In genomic region chr2:116062251-116062651, GRCm38 (mm10) we compare ENCODE assay signal across 8 mouse cellular contexts. TPM values are rescaled to one million over a fixed set of nuclear protein-coding genes. Genes with fewer than 3 reads are reported as not detected.
A peak's percentile ranks its signal among the peaks of the same experiment; 100 is the strongest.
DNase-seq lines count a peak whose midpoint lies in the region; ATAC-seq and TF ChIP-seq lines count a peak whose summit lies in the region.

No protein-coding gene starts in this region.

- peak overlapping the region; percentile 59 for H3K4me2 ChIP-seq in midbrain, embryonic 14.5 days (ENCODE audit: low read length)

- no peak for ATAC-seq in midbrain, embryonic 14.5 days (ENCODE audit: low FRiP score, low TSS enrichment)
- ATAC-seq in CD4-positive, CD25-positive, alpha-beta regulatory T cell, adult 4 months: no peak

- no peak for TF ChIP-seq CTCF in thymus, adult 2 months (IDR thresholded peaks at IDR 0.05; ENCODE audit: borderline replicate concordance, control insufficient read depth, extremely low read depth, insufficient read depth, low read length, poor library complexity)

- no peak overlapping the region for H3K27ac ChIP-seq in thymus, adult 2 months (ENCODE audit: control insufficient read depth, insufficient read depth, low read length)
- peak overlapping the region; percentile 99 for H3K27ac ChIP-seq in heart, embryonic 10.5 days
- peak overlapping the region; percentile 93 for H3K27ac ChIP-seq in midbrain, embryonic 14.5 days (replicated peaks; ENCODE audit: low read depth, low read length)

- DNase-seq in thymus, adult 2 months: no peak
- no peak for DNase-seq in thymus, postnatal 10 days (ENCODE audit: low spot score in 2 of 2)
- peak; percentile 80 for DNase-seq in heart, embryonic 10.5 days (ENCODE audit: low spot score)
- peak; percentile 51 to 66 for DNase-seq in kidney, postnatal 4 days
- peak; percentile 66 for DNase-seq in midbrain, embryonic 14.5 days
- no peak for DNase-seq in thymus, adult 18-20 months
- no peak for DNase-seq in left cerebral cortex, adult 8-10 months (ENCODE audit: low spot score in 2 of 2)

- H3K9ac ChIP-seq in midbrain, embryonic 14.5 days (replicated peaks; ENCODE audit: low read length): peak overlapping the region; percentile 89

- no peaks in the 10 kb centered on the region for H3K36me3 ChIP-seq in thymus, adult 2 months (ENCODE audit: control insufficient read depth, insufficient read depth, low read length)
- peaks cover 28% of the 10 kb centered on the region; the same call in 1 of the 2 replicates for H3K36me3 ChIP-seq in heart, embryonic 10.5 days
- H3K36me3 ChIP-seq in midbrain, embryonic 14.5 days (ENCODE audit: control insufficient read depth, insufficient read depth, low read length): peaks cover 12% of the 10 kb centered on the region; the same call in 1 of the 2 replicates

- TF ChIP-seq POLR2A in thymus, adult 2 months (IDR thresholded peaks at IDR 0.05; ENCODE audit: control insufficient read depth, extremely low read depth, insufficient read depth, low read length, poor library complexity): no peak

- H3K9me3 ChIP-seq in heart, embryonic 10.5 days: no peaks in the 10 kb centered on the region
- H3K9me3 ChIP-seq in midbrain, embryonic 14.5 days (ENCODE audit: control insufficient read depth, low read length): no peaks in the 10 kb centered on the region

- H3K4me3 ChIP-seq in thymus, adult 2 months (ENCODE audit: control insufficient read depth, insufficient read depth, low read length): peak overlapping the region; percentile 13; the same call in 1 of the 2 replicates
- peak overlapping the region; percentile 93 for H3K4me3 ChIP-seq in heart, embryonic 10.5 days
- peak overlapping the region; percentile 66 for H3K4me3 ChIP-seq in midbrain, embryonic 14.5 days (replicated peaks; ENCODE audit: low read depth, low read length)

- peaks cover 17% of the 10 kb centered on the region; the same call in 1 of the 2 replicates for H3K27me3 ChIP-seq in thymus, adult 2 months (ENCODE audit: control insufficient read depth, insufficient read depth, low read length)
- no peaks in the 10 kb centered on the region for H3K27me3 ChIP-seq in heart, embryonic 10.5 days (ENCODE audit: insufficient read depth, poor library complexity, severe bottlenecking)
- H3K27me3 ChIP-seq in midbrain, embryonic 14.5 days (ENCODE audit: control insufficient read depth, insufficient read depth, low read length): no peaks in the 10 kb centered on the region

- no peaks in the 10 kb centered on the region for H3K4me1 ChIP-seq in thymus, adult 2 months (replicated peaks; ENCODE audit: control insufficient read depth, insufficient read depth, low read length)
- peaks cover 41% of the 10 kb centered on the region for H3K4me1 ChIP-seq in heart, embryonic 10.5 days
- peaks cover 6% of the 10 kb centered on the region for H3K4me1 ChIP-seq in midbrain, embryonic 14.5 days (ENCODE audit: control insufficient read depth, insufficient read depth, low read length)

- WGBS in thymus, adult 2 months: 3% methylated on average over 20 of the region's 20 CpGs
- under 1% methylated on average over 20 of the region's 20 CpGs for WGBS in heart, embryonic 10.5 days
- under 1% methylated on average over 20 of the region's 20 CpGs for WGBS in midbrain, embryonic 14.5 days

RNA-seq across cellular contexts. Expression of gene Meis2, which starts 3.4 kb away (rescaled TPM):
- 8.8 and 10.5 TPM in 2 replicates for polyA plus RNA-seq in thymus, adult 2 months (2012; rRNA removed)
- 45.2 and 62.7 TPM in 2 replicates for polyA plus RNA-seq in heart, embryonic 10.5 days (2016; fragmentation: Nextera tagmentation; extraction: Ambion mirVana)
- polyA plus RNA-seq in midbrain, embryonic 14.5 days (2014; fragmentation: Nextera tagmentation; extraction: Ambion mirVana): 83.1 and 84.9 TPM in 2 replicates
- polyA plus RNA-seq in CD4-positive, CD25-positive, alpha-beta regulatory T cell, adult 4 months (2017; shearing (Covaris generic)): not detected
- 100 to 1,000 TPM; 141 to 190 (median 171) TPM for total RNA-seq in left cerebral cortex, adult 8-10 months (2022)

Comparison
In these comparisons a context has a peak if more than half of its experiments do, and no peak if none do; other contexts are left out.
1. DNase-seq: peak in heart, embryonic 10.5 days (single experiment), kidney, postnatal 4 days (2 of 2) and midbrain, embryonic 14.5 days (single experiment); none in thymus, adult 2 months (single experiment), thymus, postnatal 10 days (0 of 2), thymus, adult 18-20 months (0 of 2) and left cerebral cortex, adult 8-10 months (0 of 2).
2. H3K4me3 ChIP-seq: peak in every context shown above with its lines; median percentile 93 in heart, embryonic 10.5 days; 66 in midbrain, embryonic 14.5 days; 13 in thymus, adult 2 months.